Mouse (Mus musculus) erythroid progenitor cell, adult 5-6 weeks (primary cell): ENCODE results near the gene Hoxd9. TPM values are rescaled to one million over a fixed set of nuclear protein-coding genes. Genes with fewer than 3 reads are reported as not detected.

Experiments
- ATAC-seq: replicated peaks from 2 replicates; pipeline ENCODE4 v1.8.0; 2016; ENCODE audit warnings: moderate number of reproducible peaks, mild to moderate bottlenecking, moderate TSS enrichment, inconsistent platforms; ENCODE audit not compliant: poor library complexity, low FRiP score, severe bottlenecking
- total RNA-seq, 2 experiments: library from RNA; stranded (forward) in 1 of 2; stranded (reverse) in 1 of 2; fragments of 150-400 nt in 1 of 2; fragments of 186-747, 209-891 nt in 1 of 2; gene quantifications; 2 replicates each; pipeline versions ENCODE4 v1.2.3 to v1.2.4; 2015 to 2017; ENCODE audit warnings: low replicate concordance in 2 of 2

Hoxd9 gene
- total RNA-seq, 2 experiments from 2014 or later, result not detected

DNA sequence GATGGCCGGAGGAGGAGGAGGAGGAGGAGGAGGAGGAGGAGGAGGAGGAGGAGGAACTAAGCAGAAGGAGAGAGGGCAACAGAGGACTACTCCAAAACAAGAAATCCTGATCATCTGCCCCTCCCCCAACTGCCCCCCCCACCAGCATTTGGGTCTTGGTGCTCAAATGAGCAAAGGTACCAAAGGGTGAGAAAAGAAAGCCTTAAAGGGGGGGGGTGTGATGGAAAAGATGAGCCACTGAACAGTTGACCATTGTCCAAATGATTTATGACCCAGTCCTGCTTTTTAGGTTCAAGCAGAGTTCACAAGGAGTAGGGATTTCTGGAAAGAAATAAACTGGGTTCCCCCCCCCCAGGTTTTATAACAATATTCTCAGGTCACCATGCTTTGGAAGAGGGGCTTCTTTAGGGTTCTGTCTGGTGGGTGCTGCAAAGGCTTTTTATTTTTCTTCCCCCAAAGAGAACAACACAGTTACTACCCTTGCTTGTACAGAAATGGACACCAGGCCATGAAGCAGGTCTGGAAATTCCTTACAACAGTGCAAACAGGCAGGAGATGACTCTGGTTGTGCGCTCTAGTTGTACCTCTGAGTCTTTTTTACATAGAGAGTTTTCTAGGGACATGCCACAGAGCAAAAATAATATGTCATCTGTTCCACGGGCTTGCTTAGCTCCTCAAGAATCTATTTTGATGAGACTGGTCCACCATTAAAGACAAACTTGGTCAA, 43.9 kb downstream of the Hoxd9 start:
- ATAC-seq, result no peak

DNA sequence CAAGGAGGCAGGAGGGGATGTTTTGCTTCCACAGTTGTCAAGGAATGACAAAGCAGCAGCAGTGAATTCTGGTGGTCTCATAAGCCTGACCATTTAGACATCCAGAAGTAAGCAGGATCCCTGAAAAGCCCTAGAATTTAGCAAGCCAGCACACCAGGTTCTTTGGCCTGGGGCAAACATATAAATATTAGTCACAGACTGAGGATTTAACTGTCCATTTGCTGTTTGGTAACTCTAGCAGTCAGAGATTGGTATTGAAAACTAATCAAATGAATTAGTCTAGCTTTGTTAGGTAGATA, 44.4 kb downstream of the Hoxd9 start:
- ATAC-seq, result no peak

DNA sequence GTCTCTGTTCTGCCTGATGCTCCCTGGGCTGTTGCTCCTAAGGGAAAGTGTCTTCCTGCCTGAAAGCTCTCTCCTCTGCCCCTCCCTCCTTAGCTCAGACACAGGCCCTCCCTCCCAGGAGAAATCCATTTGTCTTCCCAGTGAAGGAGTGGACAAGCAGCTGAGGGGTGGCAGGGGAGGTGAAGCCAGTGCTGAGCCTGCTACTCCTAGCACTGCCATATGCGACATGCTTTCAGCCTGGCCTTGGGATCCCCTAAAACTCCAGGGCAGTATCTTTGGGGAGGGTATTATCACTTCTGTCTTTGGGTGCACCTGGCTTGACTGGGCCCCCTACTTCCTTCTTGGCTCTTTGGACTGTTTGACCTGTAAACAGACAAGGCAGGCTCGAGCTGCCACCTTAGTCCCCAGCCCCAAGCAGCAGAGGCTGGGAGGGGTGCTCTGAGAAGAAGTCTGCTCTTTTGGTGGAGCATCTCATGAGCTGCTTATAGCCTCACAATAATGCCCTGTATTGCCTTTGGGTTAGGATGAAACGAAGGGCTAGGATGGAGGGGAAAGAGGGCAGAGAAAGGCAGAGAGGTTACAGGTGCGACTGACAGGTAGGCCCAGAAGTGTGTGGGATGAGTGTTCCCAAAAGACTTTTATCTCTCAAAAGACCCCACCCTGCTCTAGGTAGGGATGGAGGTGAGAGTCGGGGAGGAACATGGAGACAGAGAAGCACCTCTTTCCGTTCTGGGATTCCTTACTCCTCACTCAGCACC, 48.2 kb downstream of the Hoxd9 start:
- ATAC-seq, result no peak

DNA sequence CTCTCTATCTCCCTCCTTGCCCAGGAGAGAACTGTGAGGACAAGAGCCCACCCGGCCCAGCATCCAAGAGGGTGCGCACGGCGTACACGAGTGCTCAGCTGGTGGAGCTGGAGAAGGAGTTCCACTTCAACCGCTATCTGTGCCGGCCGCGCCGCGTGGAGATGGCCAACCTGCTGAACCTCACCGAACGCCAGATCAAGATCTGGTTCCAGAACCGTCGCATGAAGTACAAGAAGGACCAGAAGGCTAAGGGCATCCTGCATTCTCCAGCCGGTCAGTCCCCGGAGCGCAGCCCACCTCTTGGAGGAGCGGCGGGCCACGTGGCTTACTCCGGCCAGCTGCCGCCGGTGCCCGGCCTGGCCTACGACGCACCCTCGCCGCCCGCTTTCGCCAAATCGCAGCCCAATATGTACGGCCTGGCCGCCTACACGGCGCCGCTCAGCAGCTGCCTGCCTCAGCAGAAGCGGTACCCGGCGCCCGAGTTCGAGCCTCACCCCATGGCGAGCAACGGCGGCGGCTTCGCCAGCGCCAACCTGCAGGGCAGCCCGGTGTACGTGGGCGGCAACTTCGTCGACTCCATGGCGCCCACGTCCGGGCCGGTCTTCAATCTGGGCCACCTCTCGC, 48.9 kb downstream of the Hoxd9 start:
- ATAC-seq, result no peak

DNA sequence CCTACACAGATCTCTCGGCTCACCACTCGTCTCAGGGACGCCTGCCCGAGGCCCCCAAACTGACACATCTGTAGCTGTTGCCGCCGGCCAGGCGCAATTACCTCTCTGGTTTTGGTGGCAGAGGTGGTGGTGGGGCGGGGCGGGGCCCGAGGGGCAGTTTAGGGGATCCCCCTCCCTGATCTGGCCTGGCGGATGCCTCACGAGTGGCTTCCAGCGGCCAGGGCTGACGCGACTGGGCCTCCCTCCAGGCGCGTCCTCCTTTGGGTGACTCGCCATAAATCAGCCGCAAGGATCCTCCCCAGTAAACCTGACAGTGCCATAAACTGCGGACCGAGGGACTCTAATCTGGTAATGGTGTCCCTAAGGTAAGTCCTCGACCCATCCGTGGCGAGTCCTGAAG, 49.5 kb downstream of the Hoxd9 start:
- ATAC-seq, result no peak

DNA sequence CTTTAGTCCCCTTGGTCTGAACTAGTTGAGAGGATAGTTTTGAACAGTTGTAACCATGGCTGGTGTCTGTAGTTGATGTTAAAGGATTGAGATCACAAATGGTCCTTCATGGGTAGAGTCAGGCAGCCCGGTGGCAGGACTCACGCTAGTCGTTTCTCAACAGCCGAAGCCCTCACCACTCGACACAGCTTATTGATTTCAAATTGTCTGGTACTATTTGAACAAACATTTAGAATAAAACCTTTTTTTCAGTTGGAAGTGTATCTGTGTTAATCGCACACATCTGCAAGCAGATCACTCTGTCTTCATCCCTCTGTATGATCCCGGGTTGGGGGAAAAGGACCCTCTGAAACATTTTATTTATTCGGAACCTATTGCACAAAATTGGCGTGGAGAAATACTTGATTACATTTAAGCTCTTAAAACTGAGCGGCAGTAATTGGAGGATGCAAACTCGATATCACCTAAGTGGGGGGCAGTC, 50.2 kb downstream of the Hoxd9 start:
- no peak for ATAC-seq

DNA sequence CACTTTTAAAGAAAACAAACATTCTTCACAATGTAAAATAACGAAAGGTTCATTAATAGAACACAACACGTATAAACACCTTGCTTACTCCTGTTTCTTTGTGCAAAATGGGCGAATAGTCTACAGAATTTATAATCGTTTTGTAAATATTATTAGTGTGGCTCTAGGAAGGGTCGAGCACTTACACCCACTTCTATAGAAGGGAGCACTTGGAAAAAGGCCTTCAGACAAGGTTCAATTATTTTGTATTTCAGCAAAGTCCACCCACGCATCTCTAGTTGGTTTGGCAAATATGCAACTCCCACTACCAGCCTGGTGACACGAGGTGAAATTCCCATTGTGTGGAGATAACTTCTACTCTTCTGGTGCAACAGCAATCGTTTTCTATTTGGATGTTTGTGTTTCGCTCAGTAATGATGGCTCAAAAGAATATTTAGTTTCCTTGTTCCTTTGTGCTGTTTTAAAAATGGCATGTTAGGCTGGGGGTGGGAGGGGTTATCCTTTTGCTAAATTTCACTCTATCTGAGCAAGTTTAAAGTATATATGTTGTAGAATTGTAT, 51.0 kb downstream of the Hoxd9 start:
- no peak for ATAC-seq

DNA sequence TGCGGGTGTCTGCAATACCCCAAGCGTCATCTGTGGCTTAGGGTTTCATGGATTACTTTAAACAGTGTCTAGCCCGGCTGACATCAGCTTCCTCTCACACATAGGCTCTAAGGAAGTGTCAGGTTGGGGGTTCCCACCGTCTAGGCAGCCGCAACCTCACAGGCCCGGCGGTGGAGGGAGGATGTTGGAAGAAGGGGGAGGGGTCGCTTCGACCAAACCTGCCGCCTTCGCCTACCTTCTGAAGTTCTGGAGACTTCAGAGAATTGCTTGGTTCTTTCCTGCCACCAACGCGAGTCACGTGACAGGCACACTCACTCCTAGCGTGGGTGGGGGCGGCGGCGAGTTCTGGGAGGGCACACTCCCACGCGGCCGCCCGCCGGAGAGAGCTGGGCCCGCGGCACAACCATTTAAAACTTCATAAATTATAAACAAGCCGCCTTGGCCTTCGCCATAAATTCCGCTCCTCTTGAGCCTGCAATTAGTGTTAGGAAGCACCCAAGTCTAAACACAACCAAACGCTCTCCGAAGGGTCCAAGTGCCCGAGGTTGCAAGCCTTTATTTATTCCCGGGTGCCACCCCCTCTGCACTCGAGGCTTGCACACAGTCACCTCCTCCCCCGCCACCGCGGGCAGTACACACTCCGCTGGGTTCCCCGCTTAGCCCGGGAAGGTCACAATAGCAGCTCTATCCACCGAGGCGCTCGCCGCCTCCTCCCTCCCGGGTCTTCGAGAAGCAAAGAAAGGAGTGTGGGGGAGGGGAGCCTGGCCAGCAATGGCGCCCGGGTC, 52.0 kb downstream of the Hoxd9 start:
- ATAC-seq, result no peak

Other genes starting within 250 kb of the Hoxd9 start
- gene Lnpk, start 118.3 kb upstream of the Hoxd9 start, total RNA-seq (2015; ENCODE audit: low replicate concordance), result 92.2 and 105 TPM in 2 replicates
- 137 and 183 TPM in 2 replicates for gene Lnpk, start 118.3 kb upstream of the Hoxd9 start, total RNA-seq (2017; ENCODE audit: low replicate concordance)
- not detected in 2 replicates for gene Evx2, start 38.2 kb upstream of the Hoxd9 start, total RNA-seq (2015; ENCODE audit: low replicate concordance)
- gene Evx2, start 38.2 kb upstream of the Hoxd9 start, total RNA-seq (2017; ENCODE audit: low replicate concordance), result not detected in 2 replicates
- not detected in 2 replicates for gene Hoxd13, start 29.4 kb upstream of the Hoxd9 start, total RNA-seq (2015; ENCODE audit: low replicate concordance)
- not detected in 2 replicates for gene Hoxd13, start 29.4 kb upstream of the Hoxd9 start, total RNA-seq (2017; ENCODE audit: low replicate concordance)
- not detected in 2 replicates for gene Hoxd12, start 22.7 kb upstream of the Hoxd9 start, total RNA-seq (2015; ENCODE audit: low replicate concordance)
- gene Hoxd12, start 22.7 kb upstream of the Hoxd9 start, total RNA-seq (2017; ENCODE audit: low replicate concordance), result not detected in 2 replicates
- not detected in 2 replicates for gene Hoxd11, start 18.2 kb upstream of the Hoxd9 start, total RNA-seq (2015; ENCODE audit: low replicate concordance)
- gene Hoxd11, start 18.2 kb upstream of the Hoxd9 start, total RNA-seq (2017; ENCODE audit: low replicate concordance), result not detected in 2 replicates
- not detected in 2 replicates for gene Hoxd10, start 5.8 kb upstream of the Hoxd9 start, total RNA-seq (2015; ENCODE audit: low replicate concordance)
- gene Hoxd10, start 5.8 kb upstream of the Hoxd9 start, total RNA-seq (2017; ENCODE audit: low replicate concordance), result not detected in 2 replicates
- gene Hoxd8, start 6.9 kb downstream of the Hoxd9 start, total RNA-seq (2015; ENCODE audit: low replicate concordance), result not detected in 2 replicates
- gene Hoxd8, start 6.9 kb downstream of the Hoxd9 start, total RNA-seq (2017; ENCODE audit: low replicate concordance), result not detected in 2 replicates
- gene Hoxd3, start 14.2 kb downstream of the Hoxd9 start, total RNA-seq (2015; ENCODE audit: low replicate concordance), result not detected in 2 replicates
- not detected in 2 replicates for gene Hoxd3, start 14.2 kb downstream of the Hoxd9 start, total RNA-seq (2017; ENCODE audit: low replicate concordance)
- not detected in 2 replicates for gene Hoxd4, start 14.2 kb downstream of the Hoxd9 start, total RNA-seq (2015; ENCODE audit: low replicate concordance)
- gene Hoxd4, start 14.2 kb downstream of the Hoxd9 start, total RNA-seq (2017; ENCODE audit: low replicate concordance), result not detected in 2 replicates
- gene Gm28230, start 29.0 kb downstream of the Hoxd9 start, total RNA-seq (2015; ENCODE audit: low replicate concordance), result not detected in 2 replicates
- not detected in 2 replicates for gene Gm28230, start 29.0 kb downstream of the Hoxd9 start, total RNA-seq (2017; ENCODE audit: low replicate concordance)
- gene Hoxd1, start 65.3 kb downstream of the Hoxd9 start, total RNA-seq (2015; ENCODE audit: low replicate concordance), result not detected in 2 replicates
- not detected in 2 replicates for gene Hoxd1, start 65.3 kb downstream of the Hoxd9 start, total RNA-seq (2017; ENCODE audit: low replicate concordance)
- 13.0 and 24.7 TPM in 2 replicates for gene Mtx2, start 128.1 kb downstream of the Hoxd9 start, total RNA-seq (2015; ENCODE audit: low replicate concordance)
- 7.2 and 11.7 TPM in 2 replicates for gene Mtx2, start 128.1 kb downstream of the Hoxd9 start, total RNA-seq (2017; ENCODE audit: low replicate concordance)